Mouse (Mus musculus): Measurements from ENCODE around the gene Barx2.

- TF ChIP-seq POLR2A (IDR thresholded peaks at IDR 0.05; ENCODE audit: control insufficient read depth, low read depth, low read length) (no peak), CTCF (IDR thresholded peaks at IDR 0.05; ENCODE audit: control insufficient read depth, insufficient read depth, insufficient replicate concordance, low read depth, low read length) (no peak)
These were observed 75.2 kb downstream of the Barx2 start for GRCm38 (mm10) chr9:31838047-31838446.
